Comparison of ENCODE assay signal across 9 mouse cellular contexts in genomic region chr16:45023904-45024303, GRCm38 (mm10).
DNase-seq lines count a peak whose midpoint lies in the region; ATAC-seq and TF ChIP-seq lines count a peak whose summit lies in the region.
"Had no signal": no experiment of that assay in that cellular context is flagged by ENCODE, and none has a peak within 500 bp of the region (broad histone marks: within the 10 kb centered on the region; RNA-seq: fewer than 3 reads in every experiment).

No protein-coding gene starts in this region.

- H3K4me3 ChIP-seq in intestine, postnatal 0 days (ENCODE audit: low read depth, low read length) = no peak overlapping the region
- no peak overlapping the region for H3K4me3 ChIP-seq in intestine, embryonic 16.5 days (ENCODE audit: low read length)
- no peak overlapping the region for H3K4me3 ChIP-seq in midbrain, embryonic 13.5 days (replicated peaks)
- H3K4me3 ChIP-seq: limb, embryonic 15.5 days had no signal

- H3K27ac ChIP-seq in intestine, postnatal 0 days (ENCODE audit: low read depth, low read length) = no peak overlapping the region
- no peak overlapping the region for H3K27ac ChIP-seq in intestine, embryonic 16.5 days (ENCODE audit: low read length)
- no peak overlapping the region for H3K27ac ChIP-seq in midbrain, embryonic 13.5 days
- H3K27ac ChIP-seq: limb, embryonic 15.5 days had no signal

- H3K4me1 ChIP-seq in intestine, postnatal 0 days (replicated peaks; ENCODE audit: control insufficient read depth, insufficient read depth, low read length) = no peaks in the 10 kb centered on the region
- H3K4me1 ChIP-seq in intestine, embryonic 16.5 days (ENCODE audit: control insufficient read depth, insufficient read depth, low read length) = no peaks in the 10 kb centered on the region
- H3K4me1 ChIP-seq in midbrain, embryonic 13.5 days (replicated peaks) = no peaks in the 10 kb centered on the region
- H3K4me1 ChIP-seq: limb, embryonic 15.5 days had no signal

- intact Hi-C loops in heart, postnatal 14 days (cut with DNase I) = no loop called here
- intact Hi-C loops in left cerebral cortex, postnatal 14 days (cut with DNase I) = no loop called here

- peak; percentile 57 for DNase-seq in NIH3T3 (ENCODE audit: low read depth)
- peak; percentile 3 for DNase-seq in cerebellum, adult 9-11 months
- peak; percentile 48 to 65 for DNase-seq in heart, postnatal 14 days
- DNase-seq in left cerebral cortex, postnatal 14 days (ENCODE audit: low spot score in 2 of 2) = peak; percentile 39 to 44
- DNase-seq in naive thymus-derived CD4-positive, alpha-beta T cell, adult 2 months (ENCODE audit: low read depth) = peak; percentile 91

- H3K4me2 ChIP-seq in intestine, postnatal 0 days (replicated peaks; ENCODE audit: low read depth) = no peak overlapping the region
- H3K4me2 ChIP-seq in intestine, embryonic 16.5 days (ENCODE audit: low read depth, low read length) = no peak overlapping the region
- H3K4me2 ChIP-seq in midbrain, embryonic 13.5 days (replicated peaks) = no peak overlapping the region
- H3K4me2 ChIP-seq: limb, embryonic 15.5 days had no signal

- ATAC-seq in intestine, postnatal 0 days = no peak
- no peak for ATAC-seq in intestine, embryonic 16.5 days
- ATAC-seq in midbrain, embryonic 13.5 days = no peak

- H3K9me3 ChIP-seq in intestine, postnatal 0 days (ENCODE audit: control insufficient read depth) = no peaks in the 10 kb centered on the region
- H3K9me3 ChIP-seq in intestine, embryonic 16.5 days (ENCODE audit: control insufficient read depth, low read length) = no peaks in the 10 kb centered on the region
- no peaks in the 10 kb centered on the region for H3K9me3 ChIP-seq in midbrain, embryonic 13.5 days
- H3K9me3 ChIP-seq: limb, embryonic 15.5 days had no signal

- 68% methylated on average over 4 of the region's 4 CpGs for WGBS in intestine, postnatal 0 days
- WGBS in intestine, embryonic 16.5 days = 77% methylated on average over 4 of the region's 4 CpGs
- 62% methylated on average over 4 of the region's 4 CpGs for WGBS in midbrain, embryonic 13.5 days

- H3K36me3 ChIP-seq in intestine, postnatal 0 days (ENCODE audit: control insufficient read depth, insufficient read depth) = no peaks in the 10 kb centered on the region
- H3K36me3 ChIP-seq in intestine, embryonic 16.5 days (ENCODE audit: control insufficient read depth, insufficient read depth, low read length) = no peaks in the 10 kb centered on the region
- H3K36me3 ChIP-seq in midbrain, embryonic 13.5 days = no peaks in the 10 kb centered on the region
- H3K36me3 ChIP-seq: limb, embryonic 15.5 days had no signal

- peak; percentile 67 for TF ChIP-seq CTCF in intestine, postnatal 0 days (IDR thresholded peaks at IDR 0.05; ENCODE audit: low read depth)

- H3K9ac ChIP-seq in intestine, postnatal 0 days (ENCODE audit: low read depth, low read length) = no peak overlapping the region
- H3K9ac ChIP-seq in intestine, embryonic 16.5 days (ENCODE audit: low read depth, low read length) = no peak overlapping the region
- H3K9ac ChIP-seq in midbrain, embryonic 13.5 days (replicated peaks) = no peak overlapping the region
- H3K9ac ChIP-seq: limb, embryonic 15.5 days had no signal

- H3K27me3 ChIP-seq in intestine, postnatal 0 days (replicated peaks; ENCODE audit: control insufficient read depth, insufficient read depth, low read length) = no peaks in the 10 kb centered on the region
- no peaks in the 10 kb centered on the region for H3K27me3 ChIP-seq in intestine, embryonic 16.5 days (replicated peaks; ENCODE audit: control insufficient read depth, insufficient read depth, low read length)
- H3K27me3 ChIP-seq in midbrain, embryonic 13.5 days = no peaks in the 10 kb centered on the region
- H3K27me3 ChIP-seq: limb, embryonic 15.5 days had no signal

Comparison
In these comparisons a context has a peak if more than half of its experiments do, and no peak if none do; other contexts are left out.
1. DNase-seq: peak in every context shown above with its lines; median percentile 91 in naive thymus-derived CD4-positive, alpha-beta T cell, adult 2 months; 57 in NIH3T3; 56 in heart, postnatal 14 days; 42 in left cerebral cortex, postnatal 14 days; 3 in cerebellum, adult 9-11 months.